Mouse (Mus musculus) B cell, adult 2 months (primary cell): ENCODE results near the gene Sp6.

Experiments used
- DNase-seq, 2 experiments: peaks; one replicate each; pipeline ENCODE4 v3.0.0; 2022

Sp6 gene

GRCm38 (mm10) chr11:96982859-96983258, 30.3 kb upstream of the Sp6 start, which contains the start of gene Sp2:
Gene Sp2 (minus strand): TSS chr11:96982959.
- no peak for DNase-seq

- DNase-seq = no peak
Measured at GRCm38 (mm10) chr11:96984903-96985302, 28.3 kb upstream of the Sp6 start.

- DNase-seq = no peak
Measured at GRCm38 (mm10) chr11:96986463-96986862, 26.7 kb upstream of the Sp6 start.

GRCm38 (mm10) chr11:96987873-96988655, 25.1 kb upstream of the Sp6 start:
- peak; percentile 77 to 80 for DNase-seq

GRCm38 (mm10) chr11:96991501-96991900, 21.7 kb upstream of the Sp6 start:
- no peak for DNase-seq

GRCm38 (mm10) chr11:96992722-96993311, 20.4 kb upstream of the Sp6 start:
- DNase-seq = no peak

GRCm38 (mm10) chr11:96995031-96995430, 18.2 kb upstream of the Sp6 start:
- no peak for DNase-seq

- peak; percentile 56 to 58 for DNase-seq
Measured at GRCm38 (mm10) chr11:96995836-96996772, 17.1 kb upstream of the Sp6 start.

GRCm38 (mm10) chr11:96996773-96997379, 16.3 kb upstream of the Sp6 start:
- no peak for DNase-seq

- DNase-seq = no peak
Measured at GRCm38 (mm10) chr11:96997380-96997956, 15.7 kb upstream of the Sp6 start.

- DNase-seq = no peak
Measured at GRCm38 (mm10) chr11:97003170-97003569, 10.0 kb upstream of the Sp6 start.

- DNase-seq = no peak
Measured at GRCm38 (mm10) chr11:97007093-97007794, 6.0 kb upstream of the Sp6 start.

- DNase-seq = no peak
Measured at GRCm38 (mm10) chr11:97009198-97009790, 3.9 kb upstream of the Sp6 start.

- DNase-seq = peak; percentile 24 to 38
Measured at GRCm38 (mm10) chr11:97017696-97018582, 4.7 kb downstream of the Sp6 start.

GRCm38 (mm10) chr11:97018583-97019344, 5.6 kb downstream of the Sp6 start:
- DNase-seq = peak; percentile 36 to 51

GRCm38 (mm10) chr11:97019345-97019708, 6.1 kb downstream of the Sp6 start:
- peak in 1 of 2 experiments; percentile 25 for DNase-seq

GRCm38 (mm10) chr11:97021121-97021765, 8.0 kb downstream of the Sp6 start:
- peak in 1 of 2 experiments; percentile 35 for DNase-seq

- peak; percentile 89 for DNase-seq
Measured at GRCm38 (mm10) chr11:97021873-97022484, 8.8 kb downstream of the Sp6 start.

- DNase-seq = no peak
Measured at GRCm38 (mm10) chr11:97024977-97025376, 11.8 kb downstream of the Sp6 start.
